Mouse (Mus musculus): Measurements from ENCODE around the gene Zfp189.
A peak's percentile ranks its signal among the peaks of the same experiment; 100 is the strongest.

The Zfp189 gene

DNA sequence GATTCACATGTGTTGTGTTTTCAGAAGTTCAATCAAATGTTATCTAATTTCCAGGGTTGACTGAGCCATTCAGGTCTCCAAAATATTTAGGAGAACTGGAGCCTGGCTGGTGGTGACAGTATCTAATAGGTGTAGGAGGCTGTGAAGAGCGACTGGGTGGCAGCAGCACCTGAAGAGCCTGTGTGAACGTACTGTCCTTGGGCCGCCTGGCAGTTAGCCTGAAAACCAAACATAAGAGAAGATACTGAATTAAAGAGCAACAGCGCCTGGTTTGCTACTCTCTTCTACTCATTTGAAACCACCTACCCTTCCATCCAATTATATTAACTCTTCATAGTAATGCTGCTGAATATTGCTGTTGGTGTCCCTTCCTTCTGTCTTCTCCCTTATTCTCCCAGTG, 15.7 kb downstream of the Zfp189 start:
- no peak for DNase-seq (ENCODE audit: low spot score)

DNA sequence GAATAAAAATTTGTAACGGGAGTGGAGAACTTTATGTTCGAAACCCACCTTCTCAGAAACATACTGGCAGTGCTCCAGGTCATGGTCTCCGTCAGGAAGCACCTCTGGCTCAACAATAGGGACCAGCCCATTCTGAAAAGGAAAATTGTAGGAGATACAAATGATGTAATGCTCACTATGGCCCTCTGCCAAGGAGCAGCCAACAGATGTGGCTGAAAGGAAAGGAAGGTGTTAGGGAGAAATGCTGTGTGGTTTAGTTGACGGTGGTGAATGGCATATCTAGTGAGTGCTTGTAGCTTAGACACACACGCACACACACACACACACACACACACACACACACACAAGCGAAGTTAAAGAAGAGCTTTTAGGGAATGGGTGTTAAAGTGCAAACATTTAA, 18.7 kb downstream of the Zfp189 start:
- no peak for DNase-seq (ENCODE audit: low spot score)

DNA sequence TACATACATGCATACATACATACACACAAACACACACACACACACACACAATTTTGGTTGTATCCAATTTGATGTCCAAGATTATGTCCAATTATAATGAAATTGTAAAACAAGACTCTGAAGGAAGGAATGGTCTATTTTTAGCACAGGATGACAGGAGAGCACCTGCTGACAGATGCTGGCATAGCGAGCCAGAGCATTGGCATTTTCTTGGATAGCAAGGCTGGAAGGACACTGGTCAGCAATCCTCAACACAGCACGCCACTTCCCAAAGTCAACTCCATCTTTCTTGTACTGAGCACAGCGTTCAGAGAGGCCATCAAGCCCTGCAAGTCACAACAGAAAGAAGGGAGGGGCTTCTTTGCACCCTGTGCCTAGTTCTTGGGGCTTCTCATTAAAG, 20.0 kb downstream of the Zfp189 start:
- no peak for DNase-seq (ENCODE audit: low spot score)

DNA sequence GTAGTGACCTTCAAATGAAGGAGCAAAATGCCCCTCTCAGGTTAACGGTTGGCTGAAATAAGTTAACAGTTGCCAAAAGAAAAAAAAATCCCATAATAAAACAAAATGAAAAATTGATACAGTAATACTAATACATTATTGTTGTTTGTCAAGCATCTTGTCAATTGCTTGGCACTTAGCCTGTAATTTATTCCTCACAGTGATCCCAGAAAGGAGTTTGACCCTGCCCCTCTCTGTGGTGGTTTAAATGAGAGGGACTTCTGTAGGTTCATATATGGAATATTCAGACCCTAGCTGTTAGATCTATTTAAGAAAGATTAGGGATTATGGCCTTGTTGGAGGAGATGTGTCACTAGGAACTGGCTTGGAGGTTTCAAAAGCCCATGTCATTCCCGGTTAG, 25.1 kb downstream of the Zfp189 start:
- no peak for DNase-seq (ENCODE audit: low spot score)

DNA sequence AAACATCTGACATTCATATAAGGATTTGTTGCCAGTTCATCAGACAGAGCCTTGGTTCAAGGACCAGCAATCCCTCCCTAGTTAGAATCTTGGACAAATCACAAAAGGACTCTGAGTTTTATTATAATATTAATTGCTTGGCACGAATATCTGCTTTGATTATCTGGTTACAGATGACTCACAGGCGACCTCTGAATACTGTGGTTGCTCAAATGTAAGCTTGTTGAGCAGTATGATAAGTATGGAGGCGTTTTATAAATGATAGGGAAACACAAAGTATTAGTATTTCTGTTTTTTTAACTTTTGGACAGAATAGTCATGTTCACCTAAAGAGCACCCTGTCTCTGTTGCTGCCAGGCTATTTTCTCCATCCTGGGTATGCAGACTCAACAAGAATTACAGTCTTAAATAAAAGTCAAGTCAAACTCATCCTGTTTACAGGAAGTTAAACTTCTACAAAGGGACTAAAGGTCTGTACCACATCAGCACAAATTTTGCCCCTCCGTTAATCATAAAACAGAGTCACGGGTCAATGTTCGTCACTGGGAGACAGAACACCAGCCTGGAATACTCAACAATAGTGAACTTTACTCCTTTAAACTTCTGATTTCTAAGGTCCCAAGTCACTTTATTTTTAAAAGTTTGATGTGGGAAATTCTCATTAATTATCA, 26.0 kb downstream of the Zfp189 start:
- peak; percentile 80 for DNase-seq (ENCODE audit: low spot score)

DNA sequence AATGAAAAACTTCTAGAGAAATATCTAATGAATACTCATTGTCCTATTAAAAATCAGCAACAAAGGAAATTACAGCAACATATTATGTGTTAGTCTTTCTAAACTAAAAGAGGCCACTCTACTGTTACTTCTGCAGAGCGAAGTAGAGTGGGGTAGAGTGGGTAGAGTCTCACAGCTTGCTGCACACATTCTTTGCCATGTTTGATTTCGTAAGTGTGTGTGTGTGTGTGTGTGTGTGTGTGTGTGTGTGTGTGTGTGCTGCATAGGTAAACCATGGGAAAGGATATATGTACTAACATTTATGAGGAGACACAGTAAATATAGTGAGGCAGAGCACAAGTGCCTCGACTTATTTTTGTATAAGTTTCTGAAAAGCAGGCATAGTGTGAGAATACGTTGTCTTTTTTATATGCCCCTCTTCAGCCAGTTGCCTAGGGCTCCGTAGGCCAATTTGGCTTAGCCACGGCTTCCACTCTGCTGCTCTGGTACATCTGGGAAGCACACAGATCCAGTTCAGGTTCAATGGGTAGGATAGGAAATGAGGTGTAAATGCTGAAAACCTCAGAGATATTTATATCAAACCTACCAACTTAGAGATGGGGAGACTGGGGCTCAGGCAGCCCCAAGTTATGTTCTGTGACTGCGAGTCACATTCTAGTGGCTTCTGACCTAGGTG, 26.7 kb downstream of the Zfp189 start:
- DNase-seq (ENCODE audit: low spot score): no peak

- DNase-seq (ENCODE audit: low spot score): peak; percentile 68
These were observed 28.4 kb downstream of the Zfp189 start, which contains the start of gene Aldob for GRCm38 (mm10) chr4:49549383-49549782. Gene Aldob, minus strand, starts transcription at chr4:49549546.

DNA sequence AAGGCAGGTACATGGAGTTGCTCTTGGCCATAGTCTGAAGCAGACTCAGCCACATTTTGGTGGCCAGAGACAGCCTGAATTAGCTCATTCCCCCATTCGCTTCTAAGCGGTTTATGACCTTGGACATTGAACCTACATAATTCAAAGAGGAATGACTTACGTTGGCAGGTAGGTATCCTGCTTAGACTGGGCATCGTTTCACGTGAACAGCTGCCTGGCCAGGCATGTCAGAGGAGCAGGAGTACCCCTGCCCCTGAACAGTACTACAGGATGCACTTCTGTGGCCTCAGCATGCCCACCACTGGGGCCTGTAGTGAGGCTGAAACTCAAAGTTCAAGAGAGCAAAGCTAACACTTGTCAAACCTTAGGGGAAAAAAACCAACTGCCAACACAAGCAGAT, 32.4 kb downstream of the Zfp189 start:
- no peak for DNase-seq (ENCODE audit: low spot score)

GRCm38 (mm10) chr4:49557375-49557774, 36.4 kb downstream of the Zfp189 start:
- DNase-seq (ENCODE audit: low spot score): no peak

DNA sequence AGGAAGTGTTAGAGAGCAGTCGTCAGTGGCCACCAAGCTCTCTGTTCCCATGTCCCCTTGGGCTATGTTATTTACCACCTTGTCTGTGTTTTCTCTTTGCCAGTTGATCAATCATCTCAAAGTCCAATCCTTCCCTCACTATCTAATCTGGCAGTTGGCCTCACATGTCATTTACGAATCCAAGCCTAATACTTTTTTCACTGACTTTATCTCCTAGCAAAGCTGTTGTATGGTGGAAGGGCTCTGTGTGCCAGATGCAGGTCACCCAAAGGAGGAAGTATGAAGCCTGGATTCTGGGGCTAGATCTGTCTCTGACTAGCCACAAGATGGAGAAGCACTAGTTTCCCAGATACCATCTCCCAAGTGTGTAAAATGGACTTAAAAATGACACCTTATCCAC, 37.2 kb downstream of the Zfp189 start:
- DNase-seq (ENCODE audit: low spot score): no peak

DNA sequence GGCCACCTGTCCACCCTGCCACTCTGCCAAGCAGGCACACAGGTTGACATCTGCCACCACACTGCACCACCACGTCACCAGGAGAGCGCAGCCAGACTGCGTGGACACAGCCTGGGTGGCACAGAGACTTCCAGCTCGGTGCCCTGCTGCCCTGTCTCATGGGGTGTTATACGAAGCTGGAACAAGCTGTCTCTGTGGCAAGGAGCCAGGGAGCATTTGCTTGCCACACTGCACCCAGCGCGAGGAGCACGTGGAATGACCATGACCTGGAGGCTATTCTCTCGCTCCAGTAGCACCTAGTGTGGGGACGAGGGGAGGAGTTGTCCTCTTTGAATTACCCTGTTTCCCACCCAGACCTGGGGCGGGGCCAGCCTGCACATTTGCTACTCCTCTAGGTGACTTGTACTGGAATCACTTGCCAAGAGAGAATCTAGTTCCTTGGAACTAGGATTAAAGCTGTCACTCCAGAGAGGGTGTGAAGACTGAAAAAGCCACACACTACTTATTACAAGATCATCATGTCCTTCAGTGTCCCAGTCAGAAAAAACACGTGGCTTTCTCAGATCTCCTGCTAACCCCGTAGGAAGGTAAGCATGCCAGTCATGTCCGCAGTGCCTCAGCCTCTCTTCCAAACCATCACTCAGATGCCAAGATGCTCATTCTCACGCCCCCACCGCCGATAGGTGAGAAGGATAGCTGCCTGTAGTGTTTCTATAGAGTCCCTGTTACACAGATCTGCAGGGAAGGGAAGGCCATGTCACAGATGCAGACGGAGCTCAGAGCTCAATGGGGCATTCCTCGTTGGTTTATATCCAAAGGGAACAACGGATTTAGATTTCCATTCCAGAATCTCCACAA, 39.2 kb downstream of the Zfp189 start:
- no peak for DNase-seq (ENCODE audit: low spot score)

- DNase-seq (ENCODE audit: low spot score): no peak
These were observed 46.6 kb downstream of the Zfp189 start for GRCm38 (mm10) chr4:49567613-49568012.

- no peak for DNase-seq (ENCODE audit: low spot score)
These were observed 51.2 kb downstream of the Zfp189 start for GRCm38 (mm10) chr4:49572194-49572593.

Data from yolk sac, embryonic 10.5 days (tissue).